Mouse (Mus musculus) MEL (cell line): ENCODE data around the gene Hc. TPM values are rescaled to one million over a fixed set of nuclear protein-coding genes. Genes with fewer than 3 reads are reported as not detected.

ENCODE experiments used
- DNase-seq: peaks from one replicate; pipeline ENCODE4 v3.0.0; 2011; ENCODE audit warnings: low read depth, low spot score
- H3K27ac ChIP-seq: 2 replicates; pipeline ENCODE4 v1.5.1; 2012; ENCODE audit warnings: low read depth, mild to moderate bottlenecking, control low read depth, low read length, moderate library complexity; ENCODE audit not compliant: control insufficient read depth
- H3K27me3 ChIP-seq, 2 experiments: fragments of 150-350 bp in 1 of 2; sonication (generic) in 1 of 2; 2 replicates each; pipeline ENCODE4 v1.6.1; 2012; ENCODE audit warnings: low read length in 2 of 2, mild to moderate bottlenecking in 2 of 2, improper control_type of control experiment in 1 of 2, moderate library complexity in 1 of 2; ENCODE audit not compliant: insufficient read depth in 2 of 2, control insufficient read depth in 1 of 2
- H3K36me3 ChIP-seq, 2 experiments: 2 replicates each; pipeline ENCODE4 v1.6.1; 2012 to 2014; ENCODE audit warnings: low read length in 2 of 2, improper control_type of control experiment in 1 of 2, inconsistent platforms in 1 of 2, mild to moderate bottlenecking in 1 of 2; ENCODE audit not compliant: insufficient read depth in 2 of 2, control insufficient read depth in 1 of 2
- H3K4me1 ChIP-seq, 2 experiments: fragments of 150-350 bp in 1 of 2; sonication (generic) in 1 of 2; 2 replicates each; pipeline ENCODE4 v1.6.1; 2012; ENCODE audit warnings: low read length in 2 of 2, improper control_type of control experiment in 1 of 2, mild to moderate bottlenecking in 1 of 2; ENCODE audit not compliant: insufficient read depth in 2 of 2, control insufficient read depth in 1 of 2
- H3K4me3 ChIP-seq, 2 experiments: fragments of 150-350 bp in 1 of 2; sonication (generic) in 1 of 2; 2 replicates each; pipeline ENCODE4 v1.5.1; 2012; ENCODE audit warnings: low read depth in 2 of 2, low read length in 2 of 2, mild to moderate bottlenecking in 2 of 2, moderate library complexity in 2 of 2, control low read depth in 1 of 2, improper control_type of control experiment in 1 of 2; ENCODE audit not compliant: control insufficient read depth in 1 of 2, insufficient read depth in 1 of 2
- H3K79me2 ChIP-seq: 2 replicates; pipeline ENCODE4 v1.6.1; 2012; ENCODE audit warnings: mild to moderate bottlenecking, low read length, moderate library complexity; ENCODE audit not compliant: control insufficient read depth, poor library complexity, insufficient read depth
- H3K9ac ChIP-seq: 2 replicates; pipeline ENCODE4 v1.6.1; 2012; ENCODE audit warnings: low read depth, mild to moderate bottlenecking, control low read depth, low read length, moderate library complexity; ENCODE audit not compliant: control insufficient read depth, poor library complexity, severe bottlenecking
- H3K9me3 ChIP-seq: fragments of 150-350 bp; sonication (generic); replicated peaks from 2 replicates; pipeline ENCODE4 v1.6.1; 2012; ENCODE audit warnings: mild to moderate bottlenecking, low read length, improper control_type of control experiment, moderate library complexity; ENCODE audit not compliant: insufficient read depth
- BHLHE40 ChIP-seq: IDR thresholded peaks from 2 replicates; pipeline ENCODE4 v1.6.1; 2012; ENCODE audit warnings: low read depth, mild to moderate bottlenecking, inconsistent platforms, low read length, improper control_type of control experiment, borderline replicate concordance
- CHD1 ChIP-seq: IDR thresholded peaks from 2 replicates; pipeline ENCODE4 v1.6.1; 2012; ENCODE audit warnings: low read depth, mild to moderate bottlenecking, inconsistent platforms, low read length, improper control_type of control experiment
- CHD2 ChIP-seq: IDR thresholded peaks from 2 replicates; pipeline ENCODE4 v1.6.1; 2011; ENCODE audit warnings: low read length, improper control_type of control experiment
- CTCF ChIP-seq, 3 experiments: IDR thresholded peaks in 2 of 3; conservative IDR thresholded peaks in 1 of 3; 2 replicates each; pipeline ENCODE4 v1.5.1; 2011 to 2012; ENCODE audit warnings: low read length in 3 of 3, low read depth in 2 of 3, mild to moderate bottlenecking in 2 of 3, improper control_type of control experiment in 1 of 3, inconsistent platforms in 1 of 3, mixed read lengths in 1 of 3, moderate library complexity in 1 of 3; ENCODE audit not compliant: control insufficient read depth in 1 of 3, insufficient read depth in 1 of 3, poor library complexity in 1 of 3, severe bottlenecking in 1 of 3
- ELF1 ChIP-seq: IDR thresholded peaks from 2 replicates; pipeline ENCODE4 v1.6.1; 2014; ENCODE audit warnings: low read depth, mild to moderate bottlenecking, inconsistent platforms, low read length, improper control_type of control experiment, moderate library complexity
- EP300 ChIP-seq, 2 experiments: IDR thresholded peaks; 2 replicates each; pipeline ENCODE4 v1.6.1; 2011; ENCODE audit warnings: improper control_type of control experiment in 2 of 2, low read length in 2 of 2, low read depth in 1 of 2, mild to moderate bottlenecking in 1 of 2
- ETS1 ChIP-seq: IDR thresholded peaks from 2 replicates; pipeline ENCODE4 v1.6.1; 2012; ENCODE audit warnings: low read depth, mild to moderate bottlenecking, inconsistent platforms, low read length, improper control_type of control experiment, moderate library complexity
- GABPA ChIP-seq: IDR thresholded peaks from 2 replicates; pipeline ENCODE4 v1.6.1; 2012; ENCODE audit warnings: low read depth, mild to moderate bottlenecking, inconsistent platforms, low read length, improper control_type of control experiment, moderate library complexity
- HCFC1 ChIP-seq: IDR thresholded peaks from 2 replicates; pipeline ENCODE4 v1.6.1; 2012; ENCODE audit warnings: low read depth, mild to moderate bottlenecking, inconsistent platforms, low read length, improper control_type of control experiment, moderate library complexity
- JUND ChIP-seq: IDR thresholded peaks from 2 replicates; pipeline ENCODE4 v1.6.1; 2011; ENCODE audit warnings: low read depth, mild to moderate bottlenecking, improper control_type of control experiment, low read length
- KAT2A ChIP-seq: conservative IDR thresholded peaks from 2 replicates; pipeline ENCODE4 v1.6.1; 2012; ENCODE audit warnings: low read depth, low read length, improper control_type of control experiment, inconsistent platforms
- MAX ChIP-seq: IDR thresholded peaks from 2 replicates; pipeline ENCODE4 v1.6.1; 2011; ENCODE audit warnings: low read length, improper control_type of control experiment
- MAZ ChIP-seq: IDR thresholded peaks from 2 replicates; pipeline ENCODE4 v1.6.1; 2012; ENCODE audit warnings: low read depth, mild to moderate bottlenecking, inconsistent platforms, low read length, improper control_type of control experiment
- MXI1 ChIP-seq: IDR thresholded peaks from 2 replicates; pipeline ENCODE4 v1.6.1; 2011; ENCODE audit warnings: mild to moderate bottlenecking, low read depth, low read length, improper control_type of control experiment
- MYC ChIP-seq: IDR thresholded peaks from 2 replicates; pipeline ENCODE4 v1.6.1; 2011; ENCODE audit warnings: low read depth, mild to moderate bottlenecking, low read length, improper control_type of control experiment, moderate library complexity
- NELFE ChIP-seq: IDR thresholded peaks from 2 replicates; pipeline ENCODE4 v1.6.1; 2011; ENCODE audit warnings: low read depth, low read length, improper control_type of control experiment
- NRF1 ChIP-seq: IDR thresholded peaks from 2 replicates; pipeline ENCODE4 v1.6.1; 2014; ENCODE audit warnings: low read depth, mild to moderate bottlenecking, inconsistent platforms, low read length, improper control_type of control experiment, moderate library complexity; ENCODE audit not compliant: poor library complexity, insufficient read depth, severe bottlenecking
- POLR2AphosphoS2 ChIP-seq: IDR thresholded peaks from 2 replicates; pipeline ENCODE4 v1.6.1; 2011; ENCODE audit warnings: low read length, improper control_type of control experiment
- POLR2AphosphoS5 ChIP-seq: IDR thresholded peaks from 2 replicates; pipeline ENCODE4 v1.6.1; 2012; ENCODE audit warnings: low read depth, borderline replicate concordance, mild to moderate bottlenecking, inconsistent platforms, low read length, moderate library complexity, mixed read lengths
- RAD21 ChIP-seq: IDR thresholded peaks from 2 replicates; pipeline ENCODE4 v1.6.1; 2011; ENCODE audit warnings: mild to moderate bottlenecking, low read depth, low read length, improper control_type of control experiment
- RCOR1 ChIP-seq: IDR thresholded peaks from 2 replicates; pipeline ENCODE4 v1.6.1; 2012; ENCODE audit warnings: low read depth, mild to moderate bottlenecking, inconsistent platforms, low read length, improper control_type of control experiment
- SIN3A ChIP-seq: IDR thresholded peaks from 2 replicates; pipeline ENCODE4 v1.6.1; 2012; ENCODE audit warnings: low read length, improper control_type of control experiment, inconsistent platforms
- SMC3 ChIP-seq: IDR thresholded peaks from 2 replicates; pipeline ENCODE4 v1.6.1; 2011; ENCODE audit warnings: low read depth, low read length, improper control_type of control experiment
- TAL1 ChIP-seq: IDR thresholded peaks from 2 replicates; pipeline ENCODE4 v1.6.1; 2012; ENCODE audit warnings: mild to moderate bottlenecking, inconsistent platforms, low read length, moderate library complexity, mixed read lengths
- TBP ChIP-seq: IDR thresholded peaks from 2 replicates; pipeline ENCODE4 v1.8.0; 2011; ENCODE audit warnings: low read depth, low read length, improper control_type of control experiment
- TCF12 ChIP-seq: IDR thresholded peaks from 2 replicates; pipeline ENCODE4 v1.6.1; 2014; ENCODE audit warnings: low read depth, mild to moderate bottlenecking, inconsistent platforms, low read length, improper control_type of control experiment, moderate library complexity
- UBTF ChIP-seq: IDR thresholded peaks from 2 replicates; pipeline ENCODE4 v1.6.1; 2012; ENCODE audit warnings: low read depth, mild to moderate bottlenecking, inconsistent platforms, low read length, improper control_type of control experiment, moderate library complexity, borderline replicate concordance; ENCODE audit not compliant: insufficient read depth
- USF2 ChIP-seq, 2 experiments: IDR thresholded peaks; 2 replicates each; pipeline ENCODE4 v1.6.1; 2011 to 2012; ENCODE audit warnings: improper control_type of control experiment in 2 of 2, low read length in 2 of 2, borderline replicate concordance in 1 of 2, inconsistent platforms in 1 of 2, low read depth in 1 of 2, mild to moderate bottlenecking in 1 of 2; ENCODE audit not compliant: insufficient read depth in 1 of 2
- ZC3H11A ChIP-seq: IDR thresholded peaks from 2 replicates; pipeline ENCODE4 v1.6.1; 2012; ENCODE audit warnings: low read depth, mild to moderate bottlenecking, inconsistent platforms, low read length, improper control_type of control experiment
- ZMIZ1 ChIP-seq: IDR thresholded peaks from 2 replicates; pipeline ENCODE4 v1.6.1; 2012; ENCODE audit warnings: low read depth, mild to moderate bottlenecking, inconsistent platforms, low read length, improper control_type of control experiment, moderate library complexity
- ZNF384 ChIP-seq: IDR thresholded peaks from 2 replicates; pipeline ENCODE4 v1.6.1; 2012; ENCODE audit warnings: low read depth, mild to moderate bottlenecking, inconsistent platforms, low read length, improper control_type of control experiment
- polyA plus RNA-seq, 2 experiments: library from polyadenylated mRNA; stranded (reverse) in 1 of 2; unstranded in 1 of 2; fragments of >175 nt in 1 of 2; fragments of >200 nt in 1 of 2; gene quantifications; 2 replicates each; pipeline versions ENCODE4 v1.2.1 to v1.2.4; 2012; ENCODE audit warnings: low replicate concordance in 2 of 2, low read depth in 1 of 2; ENCODE audit not compliant: insufficient read length in 2 of 2, insufficient read depth in 1 of 2, missing spikeins in 1 of 2
- total RNA-seq: library from RNA; depleted of rRNA; stranded (reverse); fragments of 300-350 nt; gene quantifications from 2 replicates; pipeline ENCODE4 v1.2.3, GENCODE M21; 2012

Gene Hc
- total and polyA plus RNA-seq, 3 experiments = not detected

- H3K27ac ChIP-seq = no peak overlapping the region
- TF ChIP-seq UBTF (no peak), ZC3H11A (no peak), MAX (no peak), ELF1 (no peak), BHLHE40 (no peak), JUND (no peak), TBP (no peak), SIN3A (no peak), ZMIZ1 (no peak), POLR2AphosphoS2 (no peak), POLR2AphosphoS5 (no peak), RCOR1 (no peak), EP300 (IDR thresholded peaks at IDR 0.05; ENCODE audit: low read depth in 1 of 2, low read length in 2 of 2) (no peak), KAT2A (no peak), MYC (no peak), USF2 (IDR thresholded peaks at IDR 0.05; ENCODE audit: borderline replicate concordance in 1 of 2, insufficient read depth in 1 of 2, low read depth in 1 of 2, low read length in 2 of 2) (no peak), RAD21 (no peak), HCFC1 (no peak), CHD2 (no peak)
- TF ChIP-seq, all 39 proteins: peak for 0
- Histone ChIP-seq H3K4me1 (no peaks in the 10 kb centered on the region), H3K36me3 (no peaks in the 10 kb centered on the region), H3K79me2 (no peaks in the 10 kb centered on the region), H3K27me3 (peaks cover 14 to 15% of the 10 kb centered on the region in 2 experiments), H3K9ac (no peak overlapping the region), H3K9me3 (no peaks in the 10 kb centered on the region), H3K4me3 (no peak overlapping the region)
- DNase-seq = no peak
These were observed 69.3 kb downstream of the Hc start for GRCm38 (mm10) chr2:34991966-34992365.

- H3K27me3 ChIP-seq = peaks cover 8 to 15% of the 10 kb centered on the region in 2 experiments
- no peaks in the 10 kb centered on the region for H3K79me2 ChIP-seq
- no peaks in the 10 kb centered on the region for H3K4me1 ChIP-seq
- H3K9me3 ChIP-seq = no peaks in the 10 kb centered on the region
- H3K36me3 ChIP-seq = no peaks in the 10 kb centered on the region
- no peak overlapping the region for H3K4me3 ChIP-seq
- H3K27ac ChIP-seq = no peak overlapping the region
- TF ChIP-seq KAT2A (no peak), CTCF (IDR thresholded peaks at IDR 0.05 in 2 of 3, conservative IDR thresholded peaks at IDR 0.05 in 1 of 3; ENCODE audit: control insufficient read depth in 1 of 3, insufficient read depth in 1 of 3, low read depth in 2 of 3, low read length in 3 of 3, poor library complexity in 1 of 3, severe bottlenecking in 1 of 3) (no peak), NRF1 (no peak), GABPA (no peak), ZMIZ1 (no peak), EP300 (IDR thresholded peaks at IDR 0.05; ENCODE audit: low read depth in 1 of 2, low read length in 2 of 2) (no peak), TBP (no peak), SMC3 (no peak), NELFE (no peak), ZNF384 (no peak), RAD21 (no peak), MAZ (no peak), TAL1 (no peak), CHD1 (no peak), POLR2AphosphoS2 (no peak), ETS1 (no peak), TCF12 (no peak), MXI1 (no peak)
- peak; percentile 26 for DNase-seq
- H3K9ac ChIP-seq = no peak overlapping the region
These were observed 71.5 kb downstream of the Hc start for GRCm38 (mm10) chr2:34989749-34990148.
